Mouse (Mus musculus) kidney, adult 2 months (tissue): Measurements from ENCODE around the gene Engase.

ENCODE experiments used
- CTCF ChIP-seq: fragments of 200-500 bp; conservative IDR thresholded peaks from 2 replicates; pipeline ENCODE4 v1.5.1; 2011; ENCODE audit warnings: low read depth, mild to moderate bottlenecking, control low read depth, low read length, moderate library complexity, mixed read lengths; ENCODE audit not compliant: insufficient read depth, insufficient read length
- POLR2A ChIP-seq: fragments of 200-500 bp; IDR thresholded peaks from one replicate; pipeline ENCODE4 v1.6.1; 2011; ENCODE audit warnings: low read depth, low read length, control low read depth

GRCm38 (mm10) chr11:118485780-118486179 lies 9.2 kb downstream of the Engase start:
- TF ChIP-seq POLR2A (no peak), CTCF (no peak)
